8 mouse cellular contexts compared by ENCODE assay signal in genomic region chr19:44930744-44931453, GRCm38 (mm10). TPM values are rescaled to one million over a fixed set of nuclear protein-coding genes. Genes with fewer than 3 reads are reported as not detected.
DNase-seq lines count a peak whose midpoint lies in the region; ATAC-seq and TF ChIP-seq lines count a peak whose summit lies in the region.

Gene Slf2, plus strand, starts transcription at chr19:44931151.

- H3K4me1 ChIP-seq in bone marrow, adult 2 months (ENCODE audit: control insufficient read depth, insufficient read depth, low read length): no peaks in the 10 kb centered on the region; the same call in 1 of the 2 replicates
- H3K4me1 ChIP-seq in embryonic facial prominence, embryonic 15.5 days: peaks cover 32% of the 10 kb centered on the region
- H3K4me1 ChIP-seq in limb, embryonic 14.5 days (ENCODE audit: control insufficient read depth, insufficient read depth, low read length): peaks cover 23% of the 10 kb centered on the region
- H3K4me1 ChIP-seq in midbrain, postnatal 0 days (ENCODE audit: insufficient read depth, low read length): peaks cover 3% of the 10 kb centered on the region; the same call in 1 of the 2 replicates

- no peaks in the 10 kb centered on the region for H3K27me3 ChIP-seq in embryonic facial prominence, embryonic 15.5 days
- no peaks in the 10 kb centered on the region for H3K27me3 ChIP-seq in limb, embryonic 14.5 days (ENCODE audit: control insufficient read depth, insufficient read depth, low read length)
- H3K27me3 ChIP-seq in midbrain, postnatal 0 days (ENCODE audit: insufficient read depth, low read length): no peaks in the 10 kb centered on the region

- peak; percentile 97 for ATAC-seq in embryonic facial prominence, embryonic 15.5 days (ENCODE audit: insufficient number of reproducible peaks, low FRiP score, low TSS enrichment, low read depth)
- ATAC-seq in limb, embryonic 14.5 days (ENCODE audit: low FRiP score, low read depth): peak; percentile 97
- peak; percentile 98 for ATAC-seq in midbrain, postnatal 0 days (ENCODE audit: low FRiP score)

- H3K4me2 ChIP-seq in embryonic facial prominence, embryonic 15.5 days (replicated peaks): peak within 1 kb of the TSS; percentile 58
- peak within 1 kb of the TSS; percentile 75 for H3K4me2 ChIP-seq in limb, embryonic 14.5 days (replicated peaks; ENCODE audit: low read depth, low read length, severe bottlenecking)
- H3K4me2 ChIP-seq in midbrain, postnatal 0 days (ENCODE audit: low read depth, low read length, poor library complexity, severe bottlenecking): peak within 1 kb of the TSS; percentile 61

- H3K4me3 ChIP-seq in bone marrow, adult 2 months (replicated peaks; ENCODE audit: control insufficient read depth, low read depth, low read length): peak within 1 kb of the TSS; percentile 99
- peak within 1 kb of the TSS; percentile 98 for H3K4me3 ChIP-seq in embryonic facial prominence, embryonic 15.5 days (replicated peaks)
- H3K4me3 ChIP-seq in limb, embryonic 14.5 days (replicated peaks; ENCODE audit: low read length): peak within 1 kb of the TSS; percentile 96
- peak within 1 kb of the TSS; percentile 95 for H3K4me3 ChIP-seq in midbrain, postnatal 0 days (ENCODE audit: low read depth, low read length)

- no peaks in the 10 kb centered on the region for H3K9me3 ChIP-seq in embryonic facial prominence, embryonic 15.5 days (replicated peaks)
- H3K9me3 ChIP-seq in limb, embryonic 14.5 days (ENCODE audit: control insufficient read depth, low read length): no peaks in the 10 kb centered on the region
- H3K9me3 ChIP-seq in midbrain, postnatal 0 days (ENCODE audit: low read length): no peaks in the 10 kb centered on the region

- no peak for TF ChIP-seq CTCF in bone marrow, adult 2 months (IDR thresholded peaks at IDR 0.05; ENCODE audit: control insufficient read depth, insufficient read depth, low read length)
- peak; percentile 64 for TF ChIP-seq CTCF in midbrain, postnatal 0 days (IDR thresholded peaks at IDR 0.05)

- peak; percentile 98 for DNase-seq in 416B (ENCODE audit: low read depth)
- peak; percentile 99 for DNase-seq in heart, adult 8-10 months (ENCODE audit: low spot score)
- DNase-seq in kidney, adult 9 months: peak; percentile 99
- peak; percentile 99 for DNase-seq in limb, embryonic 14.5 days (ENCODE audit: low spot score)
- DNase-seq in midbrain, postnatal 0 days (ENCODE audit: low spot score): peak; percentile 99
- DNase-seq in spleen, postnatal 14 days (ENCODE audit: low spot score in 2 of 2): peak; percentile 97 to 98

- H3K36me3 ChIP-seq in embryonic facial prominence, embryonic 15.5 days: peaks cover 11% of the 10 kb centered on the region
- H3K36me3 ChIP-seq in limb, embryonic 14.5 days (ENCODE audit: control insufficient read depth, insufficient read depth, low read length): peaks cover 18% of the 10 kb centered on the region
- H3K36me3 ChIP-seq in midbrain, postnatal 0 days (ENCODE audit: insufficient read depth, low read length): peaks cover 5% of the 10 kb centered on the region; the same call in 1 of the 2 replicates

- peak within 1 kb of the TSS; percentile 75 for H3K27ac ChIP-seq in bone marrow, adult 2 months (ENCODE audit: control insufficient read depth, insufficient read depth, low read depth, low read length, poor library complexity)
- peak within 1 kb of the TSS; percentile 90 for H3K27ac ChIP-seq in embryonic facial prominence, embryonic 15.5 days (replicated peaks)
- H3K27ac ChIP-seq in limb, embryonic 14.5 days (replicated peaks; ENCODE audit: low read depth, low read length): peak within 1 kb of the TSS; percentile 73
- H3K27ac ChIP-seq in midbrain, postnatal 0 days (ENCODE audit: low read depth, low read length): peak within 1 kb of the TSS; percentile 97

- peak; percentile 54; the same call in 1 of the 2 replicates for TF ChIP-seq POLR2A in bone marrow, adult 2 months (IDR thresholded peaks at IDR 0.05; ENCODE audit: borderline replicate concordance, control insufficient read depth, low read depth, low read length)
- peak; percentile 90; the same call in 1 of the 2 replicates for TF ChIP-seq POLR2A in limb, embryonic 14.5 days (IDR thresholded peaks at IDR 0.05; ENCODE audit: borderline replicate concordance, extremely low read depth, insufficient read depth, insufficient read length)

- H3K9ac ChIP-seq in embryonic facial prominence, embryonic 15.5 days: peak within 1 kb of the TSS; percentile 71
- H3K9ac ChIP-seq in limb, embryonic 14.5 days (ENCODE audit: low read depth, low read length, severe bottlenecking): peak within 1 kb of the TSS; percentile 81
- H3K9ac ChIP-seq in midbrain, postnatal 0 days (replicated peaks; ENCODE audit: low read length, poor library complexity, severe bottlenecking): peak within 1 kb of the TSS; percentile 99

- under 1% methylated on average over 55 of the region's 55 CpGs for WGBS in bone marrow, adult 2 months
- under 1% methylated on average over 55 of the region's 55 CpGs for WGBS in embryonic facial prominence, embryonic 15.5 days
- WGBS in limb, embryonic 14.5 days: under 1% methylated on average over 43 of the region's 55 CpGs
- under 1% methylated on average over 53 of the region's 55 CpGs for WGBS in midbrain, postnatal 0 days

RNA-seq across cellular contexts. Expression of gene Slf2, which starts in this region (rescaled TPM):
- polyA plus RNA-seq in bone marrow, adult 2 months (2011; ENCODE audit: insufficient read depth, insufficient read length, low replicate concordance, missing spikeins): 5.7 and 7.7 TPM in 2 replicates
- 27.1 and 32.3 TPM in 2 replicates for polyA plus RNA-seq in embryonic facial prominence, embryonic 15.5 days (2015; fragmentation: Nextera tagmentation; extraction: Ambion mirVana)
- 10 to 100 TPM; 18.2 to 21.9 (median 19.7) TPM for total RNA-seq in heart, adult 8-10 months (2022)
- polyA plus RNA-seq in limb, embryonic 14.5 days (2012; rRNA removed): 28.3 and 35.0 TPM in 2 replicates
- 39.1 and 41.6 TPM in 2 replicates for polyA plus RNA-seq in limb, embryonic 14.5 days (2014; fragmentation: Nextera tagmentation; extraction: Ambion mirVana)
- 26.8 and 43.3 TPM in 2 replicates for total RNA-seq in midbrain, postnatal 0 days (2014; rRNA removed)
- polyA plus RNA-seq in midbrain, postnatal 0 days (2015; fragmentation: Nextera tagmentation; extraction: Ambion mirVana): 20.9 and 22.6 TPM in 2 replicates

Comparison
In these comparisons a context has a peak if more than half of its experiments do, and no peak if none do; other contexts are left out.
1. Peak in every context shown above with its lines: DNase-seq, ATAC-seq, H3K4me3 ChIP-seq and H3K27ac ChIP-seq.